Mouse (Mus musculus) forebrain, embryonic 13.5 days (tissue): ENCODE data around the gene Sgip1. TPM values are rescaled to one million over a fixed set of nuclear protein-coding genes. Genes with fewer than 3 reads are reported as not detected.

ENCODE experiments used
- ATAC-seq: fragments of 200-750 bp; cut with Nextera tagmentation; 2 replicates; pipeline ENCODE4 v1.8.0; 2017
- H3K27ac ChIP-seq: fragments of 300-500 bp; sonication (generic); 2 replicates; pipeline ENCODE4 v1.5.1; 2015; ENCODE audit warnings: inconsistent platforms, mild to moderate bottlenecking, moderate library complexity
- H3K27me3 ChIP-seq: fragments of 300-500 bp; sonication (generic); 2 replicates; pipeline ENCODE4 v1.6.1; 2015; ENCODE audit warnings: mild to moderate bottlenecking, inconsistent platforms
- H3K36me3 ChIP-seq: fragments of 300-500 bp; sonication (generic); 2 replicates; pipeline ENCODE4 v1.6.1; 2015; ENCODE audit warnings: mild to moderate bottlenecking, inconsistent platforms; ENCODE audit not compliant: poor library complexity, severe bottlenecking
- H3K4me1 ChIP-seq: fragments of 300-500 bp; sonication (generic); 2 replicates; pipeline ENCODE4 v1.6.1; 2015; ENCODE audit warnings: inconsistent platforms
- H3K4me2 ChIP-seq: fragments of 300-500 bp; sonication (generic); 2 replicates; pipeline ENCODE4 v1.6.1; 2015; ENCODE audit warnings: inconsistent platforms, mild to moderate bottlenecking, moderate library complexity
- H3K4me3 ChIP-seq: fragments of 300-500 bp; sonication (generic); 2 replicates; pipeline ENCODE4 v1.5.1; 2015; ENCODE audit warnings: mild to moderate bottlenecking, inconsistent platforms
- H3K9ac ChIP-seq: fragments of 300-500 bp; sonication (generic); 2 replicates; pipeline ENCODE4 v1.6.1; 2015; ENCODE audit warnings: mild to moderate bottlenecking, inconsistent platforms
- H3K9me3 ChIP-seq: fragments of 300-500 bp; sonication (generic); replicated peaks from 2 replicates; pipeline ENCODE4 v1.6.1; 2016; ENCODE audit warnings: inconsistent platforms
- WGBS: fragments of 180-500 bp; shearing (Covaris S2); methylation state at CpG from one replicate; pipeline ENCODE4 v1.1.7; 2015; 5-methylcytosine and 5-hydroxymethylcytosine counted together
- polyA plus RNA-seq: library from polyadenylated mRNA; unstranded; fragments of >200 nt; fragmentation: Nextera tagmentation; extraction: Ambion mirVana; gene quantifications from 2 replicates; pipeline ENCODE4 v1.2.1, GENCODE M21; 2015

Gene Sgip1
- polyA plus RNA-seq, 1 experiment from 2014 or later: 37.8 TPM

GRCm38 (mm10) chr4:102976290-102977275, 235.5 kb downstream of the Sgip1 start:
- H3K36me3 ChIP-seq: no peaks in the 10 kb centered on the region
- 8% methylated on average over 12 of the region's 12 CpGs for WGBS
- H3K4me2 ChIP-seq: no peak overlapping the region
- no peak overlapping the region for H3K9ac ChIP-seq
- no peak for ATAC-seq
- no peaks in the 10 kb centered on the region for H3K9me3 ChIP-seq
- H3K27ac ChIP-seq: no peak overlapping the region
- H3K27me3 ChIP-seq: peaks cover 59% of the 10 kb centered on the region
- H3K4me3 ChIP-seq: no peak overlapping the region
- H3K4me1 ChIP-seq: peaks cover 23% of the 10 kb centered on the region

- Histone ChIP-seq H3K4me1 (peaks cover 23% of the 10 kb centered on the region), H3K9me3 (no peaks in the 10 kb centered on the region), H3K36me3 (no peaks in the 10 kb centered on the region), H3K27me3 (peaks cover 55% of the 10 kb centered on the region), H3K27ac (no peak overlapping the region), H3K4me3 (0 out of 2 replicates have a peak overlapping the region, but pooled peaks have one; percentile 17), H3K9ac (no peak overlapping the region), H3K4me2 (peak overlapping the region; percentile 54)
- ATAC-seq: no peak
- 11% methylated on average over 16 of the region's 16 CpGs for WGBS
These were observed 236.8 kb downstream of the Sgip1 start for GRCm38 (mm10) chr4:102977778-102978321.

- Histone ChIP-seq H3K4me1 (peaks cover 23% of the 10 kb centered on the region), H3K27me3 (peaks cover 55% of the 10 kb centered on the region), H3K36me3 (no peaks in the 10 kb centered on the region), H3K4me2 (peak within 1 kb of the TSS; percentile 54), H3K9ac (0 out of 2 replicates have a peak within 1 kb of the TSS, but pooled peaks have one; percentile 34), H3K27ac (no peak within 1 kb of the TSS), H3K9me3 (no peaks in the 10 kb centered on the region), H3K4me3 (peak within 1 kb of the TSS; percentile 23)
- 3% methylated on average over 13 of the region's 13 CpGs for WGBS
- peak; percentile 57; the same call in 1 of the 2 replicates for ATAC-seq
These were observed 237.3 kb downstream of the Sgip1 start, which contains the start of gene Tctex1d1 for GRCm38 (mm10) chr4:102978440-102978839. Tctex1d1 (plus strand) TSS chr4:102978606.

GRCm38 (mm10) chr4:102979385-102979784, 238.3 kb downstream of the Sgip1 start:
- ATAC-seq: no peak

GRCm38 (mm10) chr4:102981709-102982108, 240.6 kb downstream of the Sgip1 start:
- no peaks in the 10 kb centered on the region for H3K9me3 ChIP-seq
- no peak overlapping the region for H3K4me2 ChIP-seq
- no peak overlapping the region for H3K4me3 ChIP-seq
- WGBS: 88% methylated on average over 8 of the region's 8 CpGs
- peaks cover 33% of the 10 kb centered on the region for H3K27me3 ChIP-seq
- no peak overlapping the region for H3K9ac ChIP-seq
- H3K36me3 ChIP-seq: no peaks in the 10 kb centered on the region
- H3K27ac ChIP-seq: no peak overlapping the region
- peaks cover 15% of the 10 kb centered on the region for H3K4me1 ChIP-seq
- no peak for ATAC-seq

More at GRCm38 (mm10) chr4:102979385-102979784, 238.3 kb downstream of the Sgip1 start:
- Histone ChIP-seq H3K4me2 (peak overlapping the region; percentile 54; the same call in 1 of the 2 replicates), H3K27ac (no peak overlapping the region), H3K9ac (no peak overlapping the region), H3K9me3 (no peaks in the 10 kb centered on the region), H3K27me3 (peaks cover 52% of the 10 kb centered on the region), H3K36me3 (no peaks in the 10 kb centered on the region), H3K4me3 (no peak overlapping the region), H3K4me1 (peaks cover 23% of the 10 kb centered on the region)
- WGBS: 59% methylated on average over 5 of the region's 5 CpGs

- no peaks in the 10 kb centered on the region for H3K36me3 ChIP-seq
- H3K4me2 ChIP-seq: no peak overlapping the region
- no peak for ATAC-seq
- no peaks in the 10 kb centered on the region for H3K4me1 ChIP-seq
- H3K9me3 ChIP-seq: no peaks in the 10 kb centered on the region
- no peak overlapping the region for H3K4me3 ChIP-seq
- WGBS: 69% methylated on average over 7 of the region's 7 CpGs
- no peak overlapping the region for H3K27ac ChIP-seq
- H3K9ac ChIP-seq: no peak overlapping the region
- H3K27me3 ChIP-seq: no peaks in the 10 kb centered on the region
These were observed 245.1 kb downstream of the Sgip1 start for GRCm38 (mm10) chr4:102986173-102986572.

GRCm38 (mm10) chr4:102986917-102987316, 245.8 kb downstream of the Sgip1 start:
- no peak overlapping the region for H3K9ac ChIP-seq
- no peak overlapping the region for H3K4me3 ChIP-seq
- no peak overlapping the region for H3K27ac ChIP-seq
- 3% methylated on average over 2 of the region's 2 CpGs for WGBS
- no peaks in the 10 kb centered on the region for H3K9me3 ChIP-seq
- H3K4me1 ChIP-seq: no peaks in the 10 kb centered on the region
- no peaks in the 10 kb centered on the region for H3K36me3 ChIP-seq
- ATAC-seq: peak; percentile 75; the same call in 1 of the 2 replicates
- no peaks in the 10 kb centered on the region for H3K27me3 ChIP-seq
- H3K4me2 ChIP-seq: no peak overlapping the region

GRCm38 (mm10) chr4:102987325-102987724, 246.2 kb downstream of the Sgip1 start:
- Histone ChIP-seq H3K4me1 (no peaks in the 10 kb centered on the region), H3K36me3 (no peaks in the 10 kb centered on the region), H3K9ac (no peak overlapping the region), H3K4me3 (no peak overlapping the region), H3K4me2 (no peak overlapping the region), H3K9me3 (no peaks in the 10 kb centered on the region), H3K27ac (no peak overlapping the region), H3K27me3 (no peaks in the 10 kb centered on the region)
- ATAC-seq: peak; percentile 45; the same call in 1 of the 2 replicates
- 16% methylated on average over 4 of the region's 4 CpGs for WGBS

GRCm38 (mm10) chr4:102987756-102988155, 246.7 kb downstream of the Sgip1 start:
- ATAC-seq: no peak
- H3K36me3 ChIP-seq: no peaks in the 10 kb centered on the region
- no peaks in the 10 kb centered on the region for H3K27me3 ChIP-seq
- no peaks in the 10 kb centered on the region for H3K4me1 ChIP-seq
- no peak overlapping the region for H3K27ac ChIP-seq
- H3K9me3 ChIP-seq: no peaks in the 10 kb centered on the region
- H3K4me3 ChIP-seq: no peak overlapping the region
- H3K9ac ChIP-seq: no peak overlapping the region
- WGBS: 62% methylated on average over 2 of the region's 2 CpGs
- H3K4me2 ChIP-seq: no peak overlapping the region

- Histone ChIP-seq H3K36me3 (no peaks in the 10 kb centered on the region), H3K9ac (no peak overlapping the region), H3K4me1 (no peaks in the 10 kb centered on the region), H3K9me3 (no peaks in the 10 kb centered on the region), H3K4me3 (no peak overlapping the region), H3K27me3 (no peaks in the 10 kb centered on the region), H3K4me2 (no peak overlapping the region), H3K27ac (no peak overlapping the region)
- WGBS: 83% methylated on average over 6 of the region's 6 CpGs
- ATAC-seq: no peak
These were observed 247.4 kb downstream of the Sgip1 start for GRCm38 (mm10) chr4:102988526-102988925.

GRCm38 (mm10) chr4:102989391-102989790, 248.3 kb downstream of the Sgip1 start:
- 76% methylated on average over 5 of the region's 5 CpGs for WGBS
- Histone ChIP-seq H3K27ac (no peak overlapping the region), H3K9me3 (no peaks in the 10 kb centered on the region), H3K4me1 (no peaks in the 10 kb centered on the region), H3K4me3 (no peak overlapping the region), H3K36me3 (no peaks in the 10 kb centered on the region), H3K9ac (no peak overlapping the region), H3K27me3 (no peaks in the 10 kb centered on the region), H3K4me2 (no peak overlapping the region)
- ATAC-seq: no peak

- Histone ChIP-seq H3K9me3 (no peaks in the 10 kb centered on the region), H3K27ac (no peak overlapping the region), H3K9ac (no peak overlapping the region), H3K4me2 (no peak overlapping the region), H3K4me3 (no peak overlapping the region), H3K4me1 (no peaks in the 10 kb centered on the region), H3K27me3 (no peaks in the 10 kb centered on the region), H3K36me3 (no peaks in the 10 kb centered on the region)
- ATAC-seq: no peak
- 72% methylated on average over 4 of the region's 4 CpGs for WGBS
These were observed 248.9 kb downstream of the Sgip1 start for GRCm38 (mm10) chr4:102990016-102990415.
